10 mouse cellular contexts compared by ENCODE assay signal in genomic region chr12:25415232-25415631, GRCm38 (mm10).
DNase-seq lines count a peak whose midpoint lies in the region; ATAC-seq and TF ChIP-seq lines count a peak whose summit lies in the region.
"Had no signal": no experiment of that assay in that cellular context is flagged by ENCODE, and none has a peak within 500 bp of the region (broad histone marks: within the 10 kb centered on the region; RNA-seq: fewer than 3 reads in every experiment).

No protein-coding gene starts in this region.

- H3K9ac ChIP-seq in heart, embryonic 11.5 days (ENCODE audit: low read depth, low read length): no peak overlapping the region
- H3K9ac ChIP-seq: heart, embryonic 15.5 days; midbrain, embryonic 12.5 days had no signal

- H3K9me3 ChIP-seq in heart, embryonic 11.5 days (replicated peaks; ENCODE audit: control insufficient read depth, low read length): peaks cover 5% of the 10 kb centered on the region; the same call in 1 of the 2 replicates
- H3K9me3 ChIP-seq: heart, embryonic 15.5 days had no signal

- ATAC-seq in heart, embryonic 11.5 days (replicated peaks; ENCODE audit: insufficient number of reproducible peaks, low FRiP score, low TSS enrichment): no peak
- peak; percentile 72; the same call in 1 of the 2 replicates for ATAC-seq in monocyte, adult 5-6 weeks (replicated peaks; ENCODE audit: insufficient number of reproducible peaks, low FRiP score, low TSS enrichment, poor library complexity, severe bottlenecking)
- no peak for ATAC-seq in megakaryocyte-erythroid progenitor cell, adult 5-6 weeks (replicated peaks; ENCODE audit: low FRiP score, low TSS enrichment, poor library complexity, severe bottlenecking)

- H3K27ac ChIP-seq in heart, embryonic 11.5 days (ENCODE audit: low read depth, low read length): no peak overlapping the region
- H3K27ac ChIP-seq: heart, embryonic 15.5 days; midbrain, embryonic 12.5 days had no signal

- H3K4me2 ChIP-seq in heart, embryonic 11.5 days: no peak overlapping the region
- H3K4me2 ChIP-seq: heart, embryonic 15.5 days; midbrain, embryonic 12.5 days had no signal

- DNase-seq in heart, adult 18-20 months: peak; percentile 44 to 47
- peak; percentile 45 for DNase-seq in CD4-positive helper T cell, adult 2 months (ENCODE audit: low read depth, low spot score)
- DNase-seq in brain, embryonic 14.5 days (ENCODE audit: low read depth): peak; percentile 43
- DNase-seq in kidney, adult 9 months: peak; percentile 48
- DNase-seq in cerebellum, adult 18-20 months: no peak

- no peaks in the 10 kb centered on the region for H3K27me3 ChIP-seq in heart, embryonic 11.5 days (ENCODE audit: control insufficient read depth, insufficient read depth, low read length)
- H3K27me3 ChIP-seq: heart, embryonic 15.5 days; midbrain, embryonic 12.5 days had no signal

- no peak for TF ChIP-seq POLR2A in brain, embryonic 14.5 days (IDR thresholded peaks at IDR 0.05; ENCODE audit: borderline replicate concordance, extremely low read depth, insufficient read depth, insufficient read length, poor library complexity, severe bottlenecking)

- no peaks in the 10 kb centered on the region for H3K4me1 ChIP-seq in heart, embryonic 11.5 days (ENCODE audit: control insufficient read depth, insufficient read depth, low read length)

- WGBS in heart, embryonic 11.5 days (ENCODE audit: insufficient replicate concordance): 37% methylated on average over 2 of the region's 2 CpGs

- no peaks in the 10 kb centered on the region for H3K36me3 ChIP-seq in heart, embryonic 11.5 days (ENCODE audit: control insufficient read depth, insufficient read depth, low read length)
- H3K36me3 ChIP-seq: heart, embryonic 15.5 days; midbrain, embryonic 12.5 days had no signal

- peak; percentile 49; the same call in 1 of the 2 replicates for TF ChIP-seq CTCF in brain, embryonic 14.5 days (IDR thresholded peaks at IDR 0.05; ENCODE audit: borderline replicate concordance, extremely low read depth, insufficient read depth, insufficient read length)

- no peak overlapping the region for H3K4me3 ChIP-seq in heart, embryonic 11.5 days (ENCODE audit: low read depth, low read length)
- H3K4me3 ChIP-seq: heart, embryonic 15.5 days; midbrain, embryonic 12.5 days had no signal

Comparison
In these comparisons a context has a peak if more than half of its experiments do, and no peak if none do; other contexts are left out.
1. DNase-seq: peak in heart, adult 18-20 months (2 of 2), CD4-positive helper T cell, adult 2 months (single experiment), brain, embryonic 14.5 days (single experiment) and kidney, adult 9 months (single experiment); none in cerebellum, adult 18-20 months (0 of 2).